Mouse (Mus musculus): ENCODE results near the gene Dpf2.

The Dpf2 gene

GRCm38 (mm10) chr19:5863776-5864175, 49.0 kb downstream of the Dpf2 start:
- no peak for DNase-seq (ENCODE audit: low spot score)

GRCm38 (mm10) chr19:5862335-5863085, 50.3 kb downstream of the Dpf2 start:
- no peak for DNase-seq (ENCODE audit: low spot score)

- no peak for DNase-seq (ENCODE audit: low spot score)
Measured at GRCm38 (mm10) chr19:5856604-5857003, 56.2 kb downstream of the Dpf2 start.

- no peak for DNase-seq (ENCODE audit: low spot score)
Measured at GRCm38 (mm10) chr19:5852035-5852722, 60.6 kb downstream of the Dpf2 start.

GRCm38 (mm10) chr19:5851481-5851971, 61.3 kb downstream of the Dpf2 start:
- no peak for DNase-seq (ENCODE audit: low spot score)

- DNase-seq (ENCODE audit: low spot score), result no peak
Measured at GRCm38 (mm10) chr19:5850860-5851259, 62.0 kb downstream of the Dpf2 start.

GRCm38 (mm10) chr19:5849843-5850527, 62.8 kb downstream of the Dpf2 start:
- DNase-seq (ENCODE audit: low spot score), result peak; percentile 88

GRCm38 (mm10) chr19:5848826-5849672, 63.8 kb downstream of the Dpf2 start:
- no peak for DNase-seq (ENCODE audit: low spot score)

- DNase-seq (ENCODE audit: low spot score), result no peak
Measured at GRCm38 (mm10) chr19:5848032-5848825, 64.6 kb downstream of the Dpf2 start.

- no peak for DNase-seq (ENCODE audit: low spot score)
Measured at GRCm38 (mm10) chr19:5847306-5847796, 65.5 kb downstream of the Dpf2 start.

GRCm38 (mm10) chr19:5846557-5847305, 66.1 kb downstream of the Dpf2 start:
- peak; percentile 87 for DNase-seq (ENCODE audit: low spot score)
